Mouse (Mus musculus) effector memory CD4-positive, alpha-beta T cell, adult 5 months (primary cell): ENCODE measurements around the gene Lrrc42. TPM values are rescaled to one million over a fixed set of nuclear protein-coding genes. Genes with fewer than 3 reads are reported as not detected.

Experiments
- polyA plus RNA-seq: library from polyadenylated mRNA; unstranded; fragments of 100-300 nt; shearing (Covaris generic); gene quantifications from one replicate; pipeline ENCODE4 v1.2.1, GENCODE M21; 2017

The Lrrc42 gene
- polyA plus RNA-seq: 12.8 TPM

GRCm38 (mm10) chr4:107253125-107254091, at the start of gene Lrrc42, which contains the start of gene Hspb11:
Lrrc42 (minus strand) TSS chr4:107253532.
Hspb11 (plus strand) TSS chr4:107253593.

DNA sequence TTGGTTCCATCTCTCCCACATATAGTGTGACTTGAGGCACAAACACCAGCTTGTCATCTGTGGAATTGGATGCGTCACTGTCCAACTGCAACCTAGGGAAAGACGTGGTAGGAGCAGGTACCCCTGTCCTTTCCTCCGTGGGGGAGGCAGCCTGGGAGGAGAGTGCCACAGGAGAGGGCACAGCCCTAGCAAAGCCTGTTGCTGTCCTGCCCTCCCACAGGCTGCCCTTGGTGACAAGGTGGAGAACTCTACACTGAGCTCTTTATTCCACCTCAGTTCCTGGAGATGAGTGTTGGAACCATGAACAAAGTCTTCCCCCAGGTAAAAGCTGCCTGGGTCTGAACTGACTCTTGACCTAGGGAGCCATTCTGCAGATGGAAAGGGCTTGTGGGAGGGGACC, 44.5 kb downstream of the Lrrc42 start, which contains the start of gene Ldlrad1:
TSS of gene Ldlrad1 (plus strand) at position 301 of the 400 bp plus-strand sequence.

Other genes with a start within 250 kb of the Lrrc42 start
- gene Mrpl37, start 186.7 kb downstream of the Lrrc42 start, polyA plus RNA-seq: 48.8 TPM
- gene Cyb5rl, start 186.5 kb downstream of the Lrrc42 start, polyA plus RNA-seq: 7.8 TPM
- not detected for gene Cdcp2, start 156.6 kb downstream of the Lrrc42 start, polyA plus RNA-seq
- gene Tmem59, start 75.1 kb downstream of the Lrrc42 start, polyA plus RNA-seq: 244 TPM
- gene Tceanc2, start 74.4 kb downstream of the Lrrc42 start, polyA plus RNA-seq: 14.4 TPM
- gene Ldlrad1, start 44.4 kb downstream of the Lrrc42 start, polyA plus RNA-seq: not detected
- 9.1 TPM for gene Hspb11, start 61 bp upstream of the Lrrc42 start, polyA plus RNA-seq
- not detected for gene Dio1, start 53.6 kb upstream of the Lrrc42 start, polyA plus RNA-seq
- gene Yipf1, start 60.8 kb upstream of the Lrrc42 start, polyA plus RNA-seq: 53.7 TPM
- gene Ndc1, start 114.3 kb upstream of the Lrrc42 start, polyA plus RNA-seq: 5.1 TPM
- gene Glis1, start 181.1 kb upstream of the Lrrc42 start, polyA plus RNA-seq: 0.95 TPM